Mouse (Mus musculus) G1E (cell line): Measurements from ENCODE around the gene B4galnt2.
A peak's percentile ranks its signal among the peaks of the same experiment; 100 is the strongest.

Source experiments
- CTCF ChIP-seq: IDR thresholded peaks from 2 replicates; pipeline ENCODE4 v1.5.1; 2012; ENCODE audit warnings: low read depth, low read length, inconsistent platforms, mixed read lengths
- GATA1 ChIP-seq: IDR thresholded peaks from 2 replicates; pipeline ENCODE4 v1.6.1; 2012; ENCODE audit warnings: borderline replicate concordance, low read length, inconsistent platforms, mixed read lengths
- GATA2 ChIP-seq: IDR thresholded peaks from 2 replicates; pipeline ENCODE4 v1.6.1; 2012; ENCODE audit warnings: low read depth, low read length, inconsistent platforms, borderline replicate concordance
- POLR2AphosphoS5 ChIP-seq: IDR thresholded peaks from 2 replicates; pipeline ENCODE4 v1.6.1; 2012; ENCODE audit warnings: low read depth, low read length, inconsistent platforms; ENCODE audit not compliant: insufficient replicate concordance
- TAL1 ChIP-seq: conservative IDR thresholded peaks from 2 replicates; pipeline ENCODE4 v1.6.1; 2012; ENCODE audit warnings: low read depth, low read length, inconsistent platforms, mixed read lengths

DNA sequence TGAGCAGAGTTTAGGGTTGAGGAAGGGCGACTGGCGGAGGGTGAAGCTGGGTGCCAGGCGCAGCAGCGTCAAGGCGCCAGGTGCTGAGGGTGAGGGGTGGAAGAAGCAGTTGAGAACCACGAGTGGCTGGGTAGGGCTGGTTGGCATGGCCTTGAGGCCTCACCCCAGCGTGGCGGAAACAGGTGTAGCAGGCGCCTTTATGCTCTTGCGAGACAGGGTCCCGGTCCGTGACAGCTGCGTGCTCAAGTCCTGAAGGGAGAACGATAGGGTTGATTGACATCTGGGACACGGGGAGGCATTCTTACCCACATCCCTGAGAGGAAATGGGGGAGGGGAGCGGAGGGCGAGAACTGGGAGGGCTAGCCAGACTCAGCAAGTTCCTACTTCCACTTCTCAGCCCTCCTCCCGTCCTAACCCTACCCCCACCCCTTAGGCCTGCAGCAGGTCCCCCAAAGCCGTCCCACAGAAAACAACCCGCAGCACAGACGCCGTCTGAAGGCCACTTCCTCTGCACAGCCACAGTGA lies 80.5 kb downstream of the B4galnt2 start:
- TF ChIP-seq CTCF = no peak
- TF ChIP-seq GATA1 = no peak
- peak; percentile 53; the same call in 1 of the 2 replicates for TF ChIP-seq TAL1
- no peak for TF ChIP-seq POLR2AphosphoS5
- TF ChIP-seq GATA2 = no peak
